Mouse (Mus musculus) liver, embryonic 15.5 days (tissue): ENCODE results near the gene Bsn. TPM values are rescaled to one million over a fixed set of nuclear protein-coding genes. Genes with fewer than 3 reads are reported as not detected.

Source experiments
- ATAC-seq: fragments of 200-750 bp; cut with Nextera tagmentation; 2 replicates; pipeline ENCODE4 v1.8.0; 2017; ENCODE audit warnings: moderate number of reproducible peaks, mild to moderate bottlenecking, moderate library complexity; ENCODE audit not compliant: insufficient read depth
- H3K27ac ChIP-seq: fragments of 300-500 bp; sonication (generic); replicated peaks from 2 replicates; pipeline ENCODE4 v1.5.1; 2015; ENCODE audit warnings: mild to moderate bottlenecking, inconsistent platforms
- H3K27me3 ChIP-seq: fragments of 300-500 bp; sonication (generic); 2 replicates; pipeline ENCODE4 v1.6.1; 2015; ENCODE audit warnings: mild to moderate bottlenecking, inconsistent platforms
- H3K36me3 ChIP-seq: fragments of 300-500 bp; sonication (generic); replicated peaks from 2 replicates; pipeline ENCODE4 v1.6.1; 2015; ENCODE audit warnings: moderate library complexity, mild to moderate bottlenecking, inconsistent platforms
- H3K4me1 ChIP-seq: fragments of 300-500 bp; sonication (generic); replicated peaks from 2 replicates; pipeline ENCODE4 v1.6.1; 2015; ENCODE audit warnings: inconsistent platforms
- H3K4me2 ChIP-seq: fragments of 300-500 bp; sonication (generic); 2 replicates; pipeline ENCODE4 v1.6.1; 2015; ENCODE audit warnings: moderate library complexity, mild to moderate bottlenecking, inconsistent platforms
- H3K4me3 ChIP-seq: fragments of 300-500 bp; sonication (generic); replicated peaks from 2 replicates; pipeline ENCODE4 v1.5.1; 2015; ENCODE audit warnings: mild to moderate bottlenecking, inconsistent platforms
- H3K9ac ChIP-seq: fragments of 300-500 bp; sonication (generic); 2 replicates; pipeline ENCODE4 v1.6.1; 2015; ENCODE audit warnings: moderate library complexity, mild to moderate bottlenecking, inconsistent platforms
- H3K9me3 ChIP-seq: fragments of 300-500 bp; sonication (generic); replicated peaks from 2 replicates; pipeline ENCODE4 v1.6.1; 2016; ENCODE audit warnings: inconsistent platforms
- WGBS: fragments of 180-500 bp; shearing (Covaris S2); methylation state at CpG from one replicate; pipeline ENCODE4 v1.1.7; 2015; ENCODE audit warnings: mixed read lengths; ENCODE audit not compliant: insufficient replicate concordance; 5-methylcytosine and 5-hydroxymethylcytosine counted together
- polyA plus RNA-seq: library from polyadenylated mRNA; unstranded; fragments of >200 nt; fragmentation: Nextera tagmentation; extraction: Ambion mirVana; gene quantifications from 2 replicates; pipeline ENCODE4 v1.2.1, GENCODE M21; 2015

Bsn gene
- polyA plus RNA-seq, result 1.4 TPM in 2 replicates

DNA sequence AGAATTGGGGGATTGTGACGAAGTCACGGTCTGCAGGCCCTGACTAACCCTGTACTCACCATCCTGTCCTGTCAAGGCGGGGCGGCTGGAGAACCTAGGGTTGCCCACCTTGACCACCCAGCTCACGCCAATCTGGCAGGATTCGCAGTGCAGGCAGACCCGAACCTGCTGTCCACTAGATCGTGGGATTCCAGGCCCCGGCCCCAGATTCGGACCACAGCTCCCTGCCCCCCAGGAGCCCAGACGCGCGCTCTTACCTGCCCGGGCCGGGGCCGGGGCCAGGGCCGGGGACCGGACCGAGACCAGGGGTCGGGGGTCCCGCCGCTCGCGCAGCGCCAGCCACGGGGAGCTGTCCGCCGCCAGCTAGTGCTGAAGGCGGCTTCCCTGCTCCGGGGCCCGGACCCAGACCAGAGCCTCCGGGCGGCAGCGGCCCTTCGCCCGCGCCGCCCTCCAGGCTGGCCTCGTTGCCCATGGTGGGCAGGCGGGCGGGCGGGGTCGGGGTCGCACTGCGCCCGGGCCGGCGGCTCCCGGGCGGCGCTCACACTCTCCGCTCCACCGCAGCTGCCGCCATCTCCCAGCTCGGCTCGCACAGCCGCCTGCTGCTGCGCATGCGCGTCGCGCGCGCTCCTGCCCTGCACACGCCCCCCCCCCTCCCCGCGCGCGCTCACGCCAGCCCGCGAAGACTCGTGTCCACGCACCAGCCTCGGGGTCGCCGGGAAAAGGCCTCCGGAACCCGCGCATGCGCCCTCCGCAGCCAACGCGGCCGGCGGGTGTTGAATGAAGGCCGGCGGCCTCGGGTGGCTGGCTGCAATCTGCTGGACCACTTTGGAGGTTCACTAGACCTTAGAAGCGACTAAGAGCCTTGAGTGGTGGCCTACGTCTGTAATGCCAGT is at the start of gene Bsn:
Gene Bsn, minus strand, starts transcription at position 598 of the 893 bp plus-strand sequence.
- no peaks in the 10 kb centered on the region for H3K9me3 ChIP-seq
- peaks cover 79% of the 10 kb centered on the region for H3K27me3 ChIP-seq
- 2% methylated on average over 90 of the region's 91 CpGs for WGBS
- peaks cover 8% of the 10 kb centered on the region for H3K4me1 ChIP-seq
- H3K9ac ChIP-seq, result no peak within 1 kb of the TSS
- H3K36me3 ChIP-seq, result no peaks in the 10 kb centered on the region
- no peak within 1 kb of the TSS for H3K27ac ChIP-seq
- H3K4me3 ChIP-seq, result peak within 1 kb of the TSS; percentile 60
- peak within 1 kb of the TSS; percentile 82 for H3K4me2 ChIP-seq
- peak; percentile 12; the same call in 1 of the 2 replicates for ATAC-seq

DNA sequence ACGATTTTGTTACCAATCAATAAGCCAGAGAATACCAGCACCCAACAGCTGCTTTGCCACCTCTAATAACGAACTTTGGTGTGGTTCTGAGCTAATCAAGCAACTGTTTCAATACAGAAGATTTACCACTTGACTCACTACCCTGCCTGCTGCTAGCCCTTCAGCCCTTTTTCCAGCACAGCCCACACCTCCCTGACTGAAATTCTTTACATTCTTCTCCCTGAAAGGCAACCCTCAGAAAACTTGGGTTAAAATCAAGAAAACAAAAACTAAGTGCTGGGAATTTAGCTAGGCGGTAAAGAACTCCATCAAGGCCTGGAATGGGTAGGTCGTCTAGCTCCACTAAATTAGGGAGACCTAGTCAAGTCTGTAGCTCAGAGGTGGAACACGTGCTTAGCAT is 49.8 kb upstream of the Bsn start:
- no peaks in the 10 kb centered on the region for H3K27me3 ChIP-seq
- no peaks in the 10 kb centered on the region for H3K36me3 ChIP-seq
- H3K9me3 ChIP-seq, result no peaks in the 10 kb centered on the region
- no peak overlapping the region for H3K4me3 ChIP-seq
- no peak overlapping the region for H3K9ac ChIP-seq
- H3K27ac ChIP-seq, result no peak overlapping the region
- 62% methylated on average over 5 of the region's 5 CpGs for WGBS
- H3K4me1 ChIP-seq, result no peaks in the 10 kb centered on the region
- H3K4me2 ChIP-seq, result no peak overlapping the region
- ATAC-seq, result no peak

DNA sequence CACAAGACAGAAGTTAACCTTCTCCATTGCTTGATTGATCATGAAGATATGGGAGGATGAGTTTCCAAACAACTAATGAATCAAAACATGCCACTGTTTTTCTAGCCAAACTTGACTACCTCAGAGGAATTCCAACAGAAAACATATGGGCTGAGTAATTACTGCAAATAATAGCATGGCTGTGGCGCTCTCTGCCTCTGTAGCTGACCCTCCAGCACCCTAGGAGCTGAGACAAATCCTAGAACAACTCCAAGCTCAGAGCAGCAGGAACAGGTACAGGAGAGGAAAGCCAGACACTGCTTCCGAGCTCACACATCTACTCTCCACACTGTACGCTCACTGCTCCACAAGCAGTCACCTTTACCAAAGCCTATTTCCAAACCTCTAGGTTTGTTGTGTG is 48.6 kb upstream of the Bsn start:
- WGBS, result 75% methylated on average over 3 of the region's 3 CpGs
- Histone ChIP-seq H3K4me2 (no peak overlapping the region), H3K4me3 (no peak overlapping the region), H3K27ac (no peak overlapping the region), H3K9me3 (no peaks in the 10 kb centered on the region), H3K9ac (no peak overlapping the region), H3K4me1 (no peaks in the 10 kb centered on the region), H3K36me3 (no peaks in the 10 kb centered on the region), H3K27me3 (no peaks in the 10 kb centered on the region)
- ATAC-seq, result no peak

DNA sequence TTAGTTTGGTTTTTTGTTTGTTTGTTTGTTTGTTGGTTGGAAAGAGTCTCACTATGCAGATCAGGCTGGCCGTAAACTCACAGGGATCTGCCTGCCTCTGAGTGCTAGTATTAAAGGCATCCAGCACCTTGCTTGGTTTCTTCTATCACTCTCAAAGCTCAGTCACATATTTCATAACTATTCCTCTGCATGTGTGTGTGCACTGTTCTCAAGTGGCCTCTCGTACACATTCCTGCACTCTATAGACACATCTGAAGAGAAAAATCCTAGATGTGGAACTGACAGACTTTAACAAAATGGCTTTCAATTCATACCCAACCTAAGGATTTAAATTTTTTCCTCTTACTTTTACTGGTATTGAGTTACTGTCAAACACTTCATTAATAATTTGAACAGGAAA is 48.2 kb upstream of the Bsn start:
- Histone ChIP-seq H3K27me3 (no peaks in the 10 kb centered on the region), H3K4me1 (no peaks in the 10 kb centered on the region), H3K27ac (no peak overlapping the region), H3K36me3 (no peaks in the 10 kb centered on the region), H3K9me3 (no peaks in the 10 kb centered on the region), H3K4me3 (no peak overlapping the region), H3K4me2 (no peak overlapping the region), H3K9ac (no peak overlapping the region)
- WGBS, result 62% methylated on average over 2 of the region's 2 CpGs
- ATAC-seq, result no peak

DNA sequence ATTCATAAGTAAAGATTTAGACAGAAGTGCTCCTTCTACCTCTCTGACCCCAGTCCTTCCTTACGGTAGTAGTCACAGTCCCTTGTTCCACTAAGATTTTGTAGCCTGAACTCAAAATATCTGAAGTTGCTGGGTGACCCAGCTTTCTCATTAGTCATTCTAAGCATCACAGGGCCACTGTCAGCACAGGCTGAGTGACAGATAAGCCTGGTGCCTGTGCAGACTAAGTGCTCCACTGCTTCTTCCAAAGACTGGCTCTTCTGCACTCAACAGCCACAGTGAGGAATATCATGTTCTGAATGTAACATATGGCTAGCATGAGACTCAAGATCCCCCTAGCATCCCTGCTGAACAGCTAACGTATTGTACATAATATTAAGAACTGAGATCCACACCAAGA is 44.5 kb upstream of the Bsn start:
- H3K4me3 ChIP-seq, result no peak overlapping the region
- 66% methylated on average over 2 of the region's 2 CpGs for WGBS
- no peaks in the 10 kb centered on the region for H3K36me3 ChIP-seq
- H3K27me3 ChIP-seq, result no peaks in the 10 kb centered on the region
- H3K4me1 ChIP-seq, result no peaks in the 10 kb centered on the region
- no peak overlapping the region for H3K27ac ChIP-seq
- ATAC-seq, result no peak
- no peak overlapping the region for H3K4me2 ChIP-seq
- no peak overlapping the region for H3K9ac ChIP-seq
- H3K9me3 ChIP-seq, result no peaks in the 10 kb centered on the region

DNA sequence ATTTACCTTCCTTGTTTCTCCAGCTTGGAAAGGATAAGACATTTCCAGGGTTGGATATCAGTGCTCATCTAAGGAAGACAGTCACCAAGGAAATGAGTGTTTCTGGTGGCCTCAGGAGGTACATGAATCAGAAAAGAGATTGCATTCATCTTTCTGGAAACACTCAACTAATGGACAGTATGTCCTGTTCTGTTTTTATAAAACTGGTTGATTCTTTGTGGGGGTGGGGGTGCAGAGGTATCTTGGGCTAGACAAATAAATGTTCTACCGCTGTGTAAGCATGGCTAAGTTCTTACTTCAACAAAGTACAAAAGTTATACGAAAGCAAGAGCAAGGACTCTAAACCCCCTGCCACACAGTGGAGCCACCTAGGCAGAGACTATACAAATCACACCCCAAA is 42.7 kb upstream of the Bsn start:
- 70% methylated on average over 2 of the region's 2 CpGs for whole genome bisulfite sequencing
- no peak for ATAC-seq
- Histone ChIP-seq H3K27ac (no peak overlapping the region), H3K9me3 (no peaks in the 10 kb centered on the region), H3K4me1 (no peaks in the 10 kb centered on the region), H3K4me2 (no peak overlapping the region), H3K9ac (no peak overlapping the region), H3K36me3 (no peaks in the 10 kb centered on the region), H3K4me3 (no peak overlapping the region), H3K27me3 (no peaks in the 10 kb centered on the region)

DNA sequence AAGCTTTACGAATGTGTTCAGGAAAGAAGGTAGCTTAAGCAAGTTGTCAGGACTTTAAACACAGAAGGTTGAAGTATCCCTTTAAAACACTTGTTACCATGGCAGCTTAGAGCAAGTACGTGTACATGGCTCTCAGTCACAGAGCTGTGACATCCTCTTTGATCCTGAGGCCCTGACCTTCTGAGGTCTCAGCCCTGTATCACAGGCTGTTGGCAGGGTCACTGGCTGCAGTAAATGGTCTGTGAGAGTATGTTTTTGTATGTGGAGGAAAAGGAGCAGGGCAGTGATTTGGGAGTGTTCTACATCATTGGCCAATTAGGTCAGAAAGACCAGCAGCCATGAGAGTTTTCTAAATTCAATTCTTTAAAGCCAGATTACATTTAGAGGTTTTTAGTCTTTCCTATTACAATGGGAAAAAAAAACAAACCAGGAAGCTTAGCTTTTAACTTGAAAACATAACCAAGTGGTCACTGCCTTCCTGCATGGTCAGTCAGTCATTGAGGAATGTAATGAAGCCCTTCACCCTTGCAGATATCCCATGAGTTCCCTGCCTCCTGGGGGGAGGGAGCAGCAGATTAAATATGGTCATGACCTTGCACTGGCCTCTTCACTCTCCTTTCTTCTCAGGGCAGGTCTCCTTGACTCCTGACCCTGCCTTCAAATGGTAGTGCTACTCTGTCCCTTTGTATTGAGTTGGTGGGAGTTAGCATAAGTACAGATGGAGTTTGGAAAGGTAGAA is 37.9 kb upstream of the Bsn start:
- H3K9ac ChIP-seq, result no peak overlapping the region
- H3K9me3 ChIP-seq, result no peaks in the 10 kb centered on the region
- no peak for ATAC-seq
- no peaks in the 10 kb centered on the region for H3K27me3 ChIP-seq
- H3K36me3 ChIP-seq, result no peaks in the 10 kb centered on the region
- H3K4me1 ChIP-seq, result peaks cover 2% of the 10 kb centered on the region; the same call in 1 of the 2 replicates
- no peak overlapping the region for H3K4me3 ChIP-seq
- H3K4me2 ChIP-seq, result no peak overlapping the region
- no peak overlapping the region for H3K27ac ChIP-seq
- 71% methylated on average over 2 of the region's 2 CpGs for WGBS

DNA sequence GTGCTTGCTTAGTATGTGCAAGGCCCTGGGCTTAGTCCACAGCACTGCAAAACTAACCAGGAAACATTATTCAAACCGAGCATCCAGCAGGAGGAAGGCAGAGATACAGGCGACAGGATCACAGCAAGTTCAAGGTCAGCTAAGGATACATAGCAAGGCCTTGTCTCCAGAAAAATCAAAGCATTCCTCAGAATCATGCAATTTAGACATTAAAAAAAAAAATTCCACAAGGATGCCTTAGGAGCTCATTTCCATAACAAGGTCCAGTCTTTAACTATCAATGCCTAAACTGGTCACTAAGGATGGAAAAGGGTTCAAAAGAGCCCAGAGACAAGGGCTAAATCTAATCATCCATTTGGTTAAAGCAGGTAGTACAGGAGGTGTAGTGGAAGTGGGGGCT is 35.0 kb upstream of the Bsn start:
- H3K27me3 ChIP-seq, result no peaks in the 10 kb centered on the region
- no peak for ATAC-seq
- no peak overlapping the region for H3K4me2 ChIP-seq
- H3K36me3 ChIP-seq, result no peaks in the 10 kb centered on the region
- no peak overlapping the region for H3K9ac ChIP-seq
- no peaks in the 10 kb centered on the region for H3K9me3 ChIP-seq
- peaks cover 6% of the 10 kb centered on the region; the same call in 1 of the 2 replicates for H3K4me1 ChIP-seq
- 69% methylated on average over 2 of the region's 2 CpGs for WGBS
- no peak overlapping the region for H3K27ac ChIP-seq
- H3K4me3 ChIP-seq, result no peak overlapping the region

DNA sequence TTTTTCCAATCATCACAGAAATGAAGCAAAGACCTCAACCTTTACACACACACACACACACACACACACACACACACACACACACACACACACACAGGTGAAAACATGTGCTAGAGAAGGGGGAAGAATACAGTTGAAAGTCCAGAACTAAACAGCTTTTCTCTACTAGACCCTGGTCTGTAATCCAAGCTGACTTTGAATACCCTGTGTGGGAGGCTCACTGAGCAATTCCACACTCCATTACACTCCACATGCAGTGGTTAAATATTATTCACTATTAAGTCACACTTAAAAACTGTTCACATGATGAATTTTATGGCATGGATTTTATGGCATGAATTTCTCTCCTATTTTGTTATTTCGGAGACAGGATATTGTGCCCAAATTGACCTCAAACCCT is 33.4 kb upstream of the Bsn start:
- 83% methylated on average over 1 of the region's 1 CpGs for WGBS
- Histone ChIP-seq H3K27ac (no peak overlapping the region), H3K27me3 (no peaks in the 10 kb centered on the region), H3K4me1 (peaks cover 6% of the 10 kb centered on the region; the same call in 1 of the 2 replicates), H3K4me3 (no peak overlapping the region), H3K4me2 (no peak overlapping the region), H3K9ac (no peak overlapping the region), H3K9me3 (no peaks in the 10 kb centered on the region), H3K36me3 (no peaks in the 10 kb centered on the region)
- ATAC-seq, result no peak

DNA sequence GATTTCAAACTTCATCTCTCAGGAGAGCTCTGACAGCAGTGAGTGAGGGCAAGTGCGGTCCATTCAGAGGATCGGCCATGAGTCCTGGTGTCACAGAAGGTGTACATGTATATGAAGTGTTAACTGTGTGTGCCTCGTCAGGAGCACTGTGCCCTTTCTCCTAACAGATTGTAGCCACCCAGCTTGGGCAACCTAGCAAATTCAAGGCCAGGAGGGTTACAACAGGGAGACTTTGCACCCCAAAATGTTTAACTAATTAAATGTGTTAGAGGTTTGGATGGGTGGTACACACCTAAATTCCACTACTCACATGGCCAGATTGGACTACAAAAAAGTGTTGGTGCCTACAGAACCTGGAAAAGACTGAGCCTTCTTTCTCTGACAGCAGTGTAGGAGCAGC is 31.4 kb upstream of the Bsn start:
- Histone ChIP-seq H3K27ac (no peak overlapping the region), H3K4me3 (no peak overlapping the region), H3K36me3 (peaks cover 15% of the 10 kb centered on the region; the same call in 1 of the 2 replicates), H3K27me3 (no peaks in the 10 kb centered on the region), H3K4me2 (no peak overlapping the region), H3K4me1 (peaks cover 6% of the 10 kb centered on the region; the same call in 1 of the 2 replicates), H3K9me3 (no peaks in the 10 kb centered on the region), H3K9ac (no peak overlapping the region)
- WGBS, result 77% methylated on average over 3 of the region's 3 CpGs
- no peak; the same call in 1 of the 2 replicates for ATAC-seq

DNA sequence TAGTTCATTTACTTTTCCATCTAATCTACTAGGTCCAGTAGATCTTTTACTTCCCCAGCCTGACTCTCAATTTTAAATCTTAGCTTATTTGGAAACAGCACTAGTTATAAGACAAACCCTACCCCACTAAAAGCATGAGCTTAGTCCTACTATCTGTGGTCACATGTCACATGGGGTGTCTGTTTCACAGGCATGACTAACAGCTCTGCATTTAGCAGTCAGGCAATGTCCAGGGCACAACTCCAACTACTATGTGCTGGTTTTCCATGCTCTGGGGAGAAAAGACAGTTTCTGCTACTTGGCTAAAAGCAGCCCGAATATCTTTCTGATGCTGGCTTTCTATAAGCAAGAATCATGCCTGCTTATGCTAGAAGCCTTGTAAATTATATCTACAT is 30.2 kb upstream of the Bsn start:
- ATAC-seq, result no peak
- H3K36me3 ChIP-seq, result peaks cover 19% of the 10 kb centered on the region; the same call in 1 of the 2 replicates
- H3K9ac ChIP-seq, result no peak overlapping the region
- no peak overlapping the region for H3K4me2 ChIP-seq
- no peak overlapping the region for H3K4me3 ChIP-seq
- H3K27me3 ChIP-seq, result no peaks in the 10 kb centered on the region
- peaks cover 6% of the 10 kb centered on the region; the same call in 1 of the 2 replicates for H3K4me1 ChIP-seq
- H3K27ac ChIP-seq, result no peak overlapping the region
- WGBS, result 65% methylated on average over 1 of the region's 1 CpGs
- no peaks in the 10 kb centered on the region for H3K9me3 ChIP-seq
